Mouse (Mus musculus) bone marrow, adult 2 months (tissue): ENCODE measurements around the gene Spen.

Experiments
- CTCF ChIP-seq: fragments of 200-500 bp; IDR thresholded peaks from 2 replicates; pipeline ENCODE4 v1.5.1; 2011; ENCODE audit warnings: low read length, control low read depth; ENCODE audit not compliant: control insufficient read depth, insufficient read depth
- POLR2A ChIP-seq: fragments of 200-500 bp; IDR thresholded peaks from 2 replicates; pipeline ENCODE4 v1.6.1; 2011; ENCODE audit warnings: low read depth, mild to moderate bottlenecking, control low read depth, low read length, borderline replicate concordance; ENCODE audit not compliant: control insufficient read depth

GRCm38 (mm10) chr4:141562281-141562680 is 23.9 kb upstream of the Spen start:
- no peak for TF ChIP-seq POLR2A
- TF ChIP-seq CTCF = no peak
